Mouse (Mus musculus): ENCODE measurements around the gene Nudcd3. TPM values are rescaled to one million over a fixed set of nuclear protein-coding genes. Genes with fewer than 3 reads are reported as not detected.

Nudcd3 gene
- polyA plus RNA-seq (2014; fragmentation: Illumina TruSeq; extraction: RNeasy Lipid Tissue Mini Kit (QIAGEN cat#74804); ENCODE audit: low read depth, low replicate concordance), result 55.5 TPM

GRCm38 (mm10) chr11:6200087-6200569, at the start of gene Nudcd3:
TSS of gene Nudcd3 (minus strand) at chr11:6200415.

GRCm38 (mm10) chr11:6230012-6230411, 29.8 kb upstream of the Nudcd3 start, which contains the start of gene Npc1l1:
TSS of gene Npc1l1 (minus strand) at chr11:6230143.

GRCm38 (mm10) chr11:6199410-6200086, 667 bp downstream of the Nudcd3 start, which contains the start of gene A730071L15Rik:
TSS of gene A730071L15Rik (plus strand) at chr11:6200029.

GRCm38 (mm10) chr11:6066176-6066575, 134.0 kb downstream of the Nudcd3 start, which contains the start of gene Camk2b:
TSS of gene Camk2b (minus strand) at chr11:6066362.

Other genes with a start within 250 kb of the Nudcd3 start
- 62.0 TPM for gene Ykt6, start 244.7 kb downstream of the Nudcd3 start, polyA plus RNA-seq (2014; fragmentation: Illumina TruSeq; extraction: RNeasy Lipid Tissue Mini Kit (QIAGEN cat#74804); ENCODE audit: low read depth, low replicate concordance)
- 7.6 TPM for gene Camk2b, start 134.1 kb downstream of the Nudcd3 start, polyA plus RNA-seq (2014; fragmentation: Illumina TruSeq; extraction: RNeasy Lipid Tissue Mini Kit (QIAGEN cat#74804); ENCODE audit: low read depth, low replicate concordance)
- gene A730071L15Rik, start 386 bp downstream of the Nudcd3 start, polyA plus RNA-seq (2014; fragmentation: Illumina TruSeq; extraction: RNeasy Lipid Tissue Mini Kit (QIAGEN cat#74804); ENCODE audit: low read depth, low replicate concordance), result not detected
- gene Npc1l1, start 29.7 kb upstream of the Nudcd3 start, polyA plus RNA-seq (2014; fragmentation: Illumina TruSeq; extraction: RNeasy Lipid Tissue Mini Kit (QIAGEN cat#74804); ENCODE audit: low read depth, low replicate concordance), result 0.13 TPM
- 27.7 TPM for gene Ddx56, start 67.4 kb upstream of the Nudcd3 start, polyA plus RNA-seq (2014; fragmentation: Illumina TruSeq; extraction: RNeasy Lipid Tissue Mini Kit (QIAGEN cat#74804); ENCODE audit: low read depth, low replicate concordance)
- 93.1 TPM for gene Tmed4, start 74.5 kb upstream of the Nudcd3 start, polyA plus RNA-seq (2014; fragmentation: Illumina TruSeq; extraction: RNeasy Lipid Tissue Mini Kit (QIAGEN cat#74804); ENCODE audit: low read depth, low replicate concordance)
- gene Ogdh, start 91.2 kb upstream of the Nudcd3 start, polyA plus RNA-seq (2014; fragmentation: Illumina TruSeq; extraction: RNeasy Lipid Tissue Mini Kit (QIAGEN cat#74804); ENCODE audit: low read depth, low replicate concordance), result 1,297 TPM
- 34.9 TPM for gene Zmiz2, start 188.7 kb upstream of the Nudcd3 start, polyA plus RNA-seq (2014; fragmentation: Illumina TruSeq; extraction: RNeasy Lipid Tissue Mini Kit (QIAGEN cat#74804); ENCODE audit: low read depth, low replicate concordance)
- 599 TPM for gene Ppia, start 215.0 kb upstream of the Nudcd3 start, polyA plus RNA-seq (2014; fragmentation: Illumina TruSeq; extraction: RNeasy Lipid Tissue Mini Kit (QIAGEN cat#74804); ENCODE audit: low read depth, low replicate concordance)
- 94.5 TPM for gene H2afv, start 244.0 kb upstream of the Nudcd3 start, polyA plus RNA-seq (2014; fragmentation: Illumina TruSeq; extraction: RNeasy Lipid Tissue Mini Kit (QIAGEN cat#74804); ENCODE audit: low read depth, low replicate concordance)